Mouse (Mus musculus): ENCODE data around the gene Hmgcs1.

- TF ChIP-seq CTCF (IDR thresholded peaks at IDR 0.05; ENCODE audit: low read depth) (no peak), EP300 (optimal IDR thresholded peaks at IDR 0.05) (no peak)
Measured at GRCm38 (mm10) chr13:119722447-119722846, 32.3 kb downstream of the Hmgcs1 start.
